Mouse (Mus musculus) liver, postnatal 0 days (tissue): ENCODE results near the gene Vps26a. TPM values are rescaled to one million over a fixed set of nuclear protein-coding genes. Genes with fewer than 3 reads are reported as not detected.

ENCODE experiments used
- ATAC-seq: fragments of 200-750 bp; cut with Nextera tagmentation; 2 replicates; pipeline ENCODE4 v1.8.0; 2017; ENCODE audit warnings: mild to moderate bottlenecking, moderate library complexity
- DNase-seq: peaks from one replicate; pipeline ENCODE4 v3.0.0-alpha.2; 2016
- H3K27ac ChIP-seq: fragments of 300-500 bp; sonication (generic); 2 replicates; pipeline ENCODE4 v1.5.1; 2014; ENCODE audit warnings: antibody characterized with exemption, moderate library complexity, mild to moderate bottlenecking, low read depth
- H3K27me3 ChIP-seq: fragments of 300-500 bp; sonication (generic); 2 replicates; pipeline ENCODE4 v1.6.1; 2014; ENCODE audit warnings: low read length, control low read depth, mixed read lengths; ENCODE audit not compliant: insufficient read depth
- H3K36me3 ChIP-seq: fragments of 300-500 bp; sonication (generic); replicated peaks from 2 replicates; pipeline ENCODE4 v1.6.1; 2014; ENCODE audit warnings: mild to moderate bottlenecking, control low read depth, low read length, moderate library complexity, mixed read lengths; ENCODE audit not compliant: insufficient read depth
- H3K4me1 ChIP-seq: fragments of 300-500 bp; sonication (generic); 2 replicates; pipeline ENCODE4 v1.6.1; 2014; ENCODE audit warnings: antibody characterized with exemption, mild to moderate bottlenecking, control low read depth; ENCODE audit not compliant: insufficient read depth
- H3K4me2 ChIP-seq: fragments of 300-500 bp; sonication (generic); 2 replicates; pipeline ENCODE4 v1.6.1; 2014; ENCODE audit warnings: low read depth, mild to moderate bottlenecking, low read length, moderate library complexity, mixed read lengths
- H3K4me3 ChIP-seq: fragments of 300-500 bp; sonication (generic); 2 replicates; pipeline ENCODE4 v1.5.1; 2014; ENCODE audit warnings: low read depth, low read length
- H3K9ac ChIP-seq: fragments of 300-500 bp; sonication (generic); replicated peaks from 2 replicates; pipeline ENCODE4 v1.6.1; 2014; ENCODE audit warnings: mild to moderate bottlenecking, moderate library complexity
- H3K9me3 ChIP-seq: fragments of 300-500 bp; sonication (generic); 2 replicates; pipeline ENCODE4 v1.6.1; 2016; ENCODE audit warnings: mild to moderate bottlenecking, control low read depth, low read length, mixed read lengths
- CTCF ChIP-seq: sonication (generic); IDR thresholded peaks from 2 replicates; pipeline ENCODE4 v1.5.1; 2016; ENCODE audit warnings: antibody characterized with exemption, low read depth
- EP300 ChIP-seq: IDR thresholded peaks from 2 replicates; pipeline ENCODE4 v1.6.1; 2016; ENCODE audit warnings: antibody characterized with exemption, low read depth, mild to moderate bottlenecking
- WGBS: fragments of 180-500 bp; shearing (Covaris S2); extraction: QIAGEN DNeasy Blood & Tissue Kit; methylation state at CpG from one replicate; pipeline ENCODE4 v1.1.7; 2014; ENCODE audit not compliant: insufficient replicate concordance; 5-methylcytosine and 5-hydroxymethylcytosine counted together
- polyA plus RNA-seq: library from polyadenylated mRNA; unstranded; fragments of >200 nt; fragmentation: Nextera tagmentation; extraction: Ambion mirVana; gene quantifications from 2 replicates; pipeline ENCODE4 v1.2.1, GENCODE M21; 2015

Gene Vps26a
- polyA plus RNA-seq, 1 experiment from 2014 or later, result 33.8 TPM

DNA sequence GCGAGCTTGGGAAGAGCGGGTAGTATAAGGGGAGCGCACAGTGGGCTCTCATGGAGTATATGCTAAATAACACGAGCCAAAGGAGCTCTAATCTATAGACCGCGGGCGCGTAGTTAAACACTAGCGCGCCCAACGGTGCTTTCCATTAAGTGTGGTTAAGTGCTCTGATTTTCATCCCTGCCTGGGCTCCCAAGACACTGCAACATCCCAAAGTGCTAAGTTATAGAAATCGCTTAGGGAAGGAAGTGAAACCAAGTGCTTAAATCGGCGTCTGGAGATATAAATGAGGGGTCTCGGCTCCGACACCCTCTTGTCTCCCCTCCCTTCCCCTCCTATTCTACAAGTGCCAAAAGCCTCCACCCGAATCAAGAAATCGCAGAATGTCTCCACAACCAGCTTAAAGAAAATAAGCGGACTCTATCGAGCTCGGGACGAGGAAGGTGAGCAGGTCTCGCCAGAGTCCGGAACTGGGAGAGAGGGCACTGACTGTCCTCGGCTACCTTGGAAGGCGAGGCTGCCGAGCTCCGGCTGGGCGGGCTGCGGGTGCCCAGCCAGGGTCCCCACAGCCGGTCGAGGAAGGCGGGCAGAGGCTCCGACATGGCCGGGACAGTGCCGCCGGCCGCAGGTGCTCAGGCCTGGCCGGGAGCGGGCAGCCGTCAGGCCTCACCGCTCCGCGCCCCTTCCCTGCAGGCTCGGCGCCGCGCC is 575 bp downstream of the Vps26a start:
- TF ChIP-seq EP300 (no peak), CTCF (no peak)
- Histone ChIP-seq H3K4me3 (peak overlapping the region; percentile 99), H3K9ac (peak overlapping the region; percentile 98), H3K27me3 (no peaks in the 10 kb centered on the region), H3K36me3 (no peaks in the 10 kb centered on the region), H3K4me1 (peaks cover 24% of the 10 kb centered on the region), H3K9me3 (no peaks in the 10 kb centered on the region), H3K4me2 (peak overlapping the region; percentile 93), H3K27ac (peak overlapping the region; percentile 98)
- DNase-seq (no peak), ATAC-seq (peak; percentile 61)
- WGBS, result under 1% methylated on average over 43 of the region's 48 CpGs

DNA sequence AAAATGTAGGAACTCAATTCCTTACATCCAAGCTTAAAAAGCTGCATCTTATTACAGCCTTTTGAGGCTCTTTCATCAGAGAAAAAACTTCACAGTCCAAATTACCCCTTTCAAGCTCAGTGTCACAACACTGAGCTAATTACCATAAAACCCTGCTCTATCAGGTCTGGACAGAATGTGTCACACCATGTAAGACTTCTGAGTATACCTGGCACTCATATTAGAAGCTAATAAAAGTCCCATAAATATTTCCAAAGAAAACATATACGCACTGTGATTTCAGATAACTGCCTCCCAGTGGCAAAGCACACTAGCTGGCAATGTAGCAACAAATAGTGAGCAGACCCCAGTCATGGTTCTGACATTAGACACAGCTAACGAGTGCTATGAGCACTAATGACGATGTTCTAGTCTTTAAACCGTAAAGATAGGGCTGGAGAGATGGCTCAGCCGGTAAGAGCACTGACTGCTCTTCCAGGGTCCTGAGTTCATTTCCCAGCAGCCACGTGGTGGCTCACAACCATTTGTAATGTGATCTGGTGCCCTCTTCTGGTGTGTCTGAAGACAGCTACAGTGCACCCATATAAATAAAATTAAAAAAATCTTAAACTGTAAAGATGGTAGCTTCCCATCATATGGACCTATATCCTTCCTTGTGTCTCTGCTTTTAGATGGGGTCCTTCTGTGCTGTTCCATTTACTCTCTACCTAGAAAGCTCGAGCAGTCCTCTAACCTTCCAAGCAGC is 5.3 kb downstream of the Vps26a start:
- Histone ChIP-seq H3K4me1 (peaks cover 15% of the 10 kb centered on the region), H3K36me3 (peaks cover 6% of the 10 kb centered on the region), H3K4me2 (no peak overlapping the region), H3K27ac (no peak overlapping the region), H3K9ac (no peak overlapping the region), H3K27me3 (no peaks in the 10 kb centered on the region), H3K4me3 (no peak overlapping the region), H3K9me3 (no peaks in the 10 kb centered on the region)
- no peak for DNase-seq
- TF ChIP-seq CTCF (no peak), EP300 (no peak)
- WGBS, result 72% methylated on average over 7 of the region's 7 CpGs
- ATAC-seq, result no peak

DNA sequence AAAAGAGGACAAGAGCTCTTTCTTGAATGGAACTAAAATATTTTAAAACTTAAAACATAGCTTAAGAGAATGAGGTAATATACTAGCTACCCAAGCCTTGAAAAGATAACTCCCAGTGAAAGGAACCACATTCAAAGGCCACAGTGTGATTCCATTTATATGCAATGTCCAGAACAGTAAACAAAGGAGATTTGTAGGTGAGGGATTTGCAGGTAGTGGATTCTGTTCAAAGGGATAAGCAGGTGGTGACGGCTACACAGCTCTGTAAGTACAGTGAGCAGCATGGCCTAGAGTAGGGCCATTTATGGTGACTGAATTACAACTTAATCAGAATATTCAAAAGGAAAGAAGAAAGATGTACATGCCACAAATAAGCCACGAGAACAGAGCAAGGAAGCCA is 9.6 kb downstream of the Vps26a start:
- no peak overlapping the region for H3K27ac ChIP-seq
- DNase-seq (no peak), ATAC-seq (no peak)
- no peak overlapping the region for H3K4me3 ChIP-seq
- WGBS, result 62% methylated on average over 2 of the region's 2 CpGs
- no peak for TF ChIP-seq CTCF
- no peak for TF ChIP-seq EP300
- no peak overlapping the region for H3K9ac ChIP-seq
- no peaks in the 10 kb centered on the region; the same call in 1 of the 2 replicates for H3K4me1 ChIP-seq
- peaks cover 9% of the 10 kb centered on the region for H3K36me3 ChIP-seq
- H3K9me3 ChIP-seq, result no peaks in the 10 kb centered on the region
- H3K4me2 ChIP-seq, result no peak overlapping the region
- H3K27me3 ChIP-seq, result no peaks in the 10 kb centered on the region

DNA sequence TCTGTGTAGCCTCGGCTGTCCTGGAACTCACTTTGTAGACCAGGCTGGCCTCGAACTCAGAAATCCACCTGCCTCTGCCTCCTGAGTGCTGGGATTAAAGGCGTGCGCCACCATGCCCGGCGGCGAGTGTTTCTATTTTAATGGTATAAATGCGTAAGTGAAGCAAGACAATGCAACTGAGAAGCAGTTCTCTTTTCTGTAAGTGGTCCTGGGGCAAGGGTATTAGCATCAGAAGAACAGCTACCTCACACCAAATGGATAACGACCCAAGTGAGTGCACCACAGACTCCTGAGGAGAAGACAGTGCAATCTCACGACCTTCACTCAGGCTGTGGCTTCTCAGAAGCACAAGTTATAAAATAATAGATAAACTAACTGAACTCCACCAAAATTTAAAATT is 11.7 kb downstream of the Vps26a start:
- TF ChIP-seq EP300 (no peak), CTCF (no peak)
- H3K4me1 ChIP-seq, result no peaks in the 10 kb centered on the region; the same call in 1 of the 2 replicates
- no peaks in the 10 kb centered on the region for H3K9me3 ChIP-seq
- H3K36me3 ChIP-seq, result peaks cover 9% of the 10 kb centered on the region
- ATAC-seq, result no peak
- no peak for DNase-seq
- 92% methylated on average over 10 of the region's 10 CpGs for WGBS
- no peak overlapping the region for H3K27ac ChIP-seq
- H3K4me2 ChIP-seq, result no peak overlapping the region
- H3K27me3 ChIP-seq, result no peaks in the 10 kb centered on the region
- no peak overlapping the region for H3K9ac ChIP-seq
- no peak overlapping the region for H3K4me3 ChIP-seq

DNA sequence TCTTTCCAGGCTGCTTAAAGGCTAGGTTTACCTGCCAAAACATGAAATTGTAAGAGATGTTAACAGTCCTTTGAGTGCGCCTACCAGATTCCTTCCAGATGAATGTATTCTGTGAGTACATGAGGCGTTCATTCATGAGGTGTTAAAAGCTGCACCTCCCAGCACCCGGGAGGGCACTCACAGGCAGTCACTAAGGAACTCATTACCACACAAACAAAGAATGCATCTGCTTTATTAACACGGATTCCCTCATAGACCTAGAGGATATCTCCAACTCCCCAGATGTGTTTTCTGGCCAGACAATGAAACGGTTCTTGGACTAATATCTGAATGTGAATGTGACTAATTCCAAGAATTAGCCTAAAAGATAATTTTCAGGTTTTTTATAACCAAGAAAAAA is 15.5 kb downstream of the Vps26a start:
- WGBS, result 66% methylated on average over 5 of the region's 5 CpGs
- Histone ChIP-seq H3K4me2 (no peak overlapping the region), H3K4me3 (no peak overlapping the region), H3K36me3 (peaks cover 25% of the 10 kb centered on the region), H3K27ac (no peak overlapping the region), H3K9ac (no peak overlapping the region), H3K9me3 (no peaks in the 10 kb centered on the region), H3K27me3 (no peaks in the 10 kb centered on the region), H3K4me1 (no peaks in the 10 kb centered on the region)
- ATAC-seq (no peak), DNase-seq (no peak)
- TF ChIP-seq CTCF, result no peak
- no peak for TF ChIP-seq EP300

DNA sequence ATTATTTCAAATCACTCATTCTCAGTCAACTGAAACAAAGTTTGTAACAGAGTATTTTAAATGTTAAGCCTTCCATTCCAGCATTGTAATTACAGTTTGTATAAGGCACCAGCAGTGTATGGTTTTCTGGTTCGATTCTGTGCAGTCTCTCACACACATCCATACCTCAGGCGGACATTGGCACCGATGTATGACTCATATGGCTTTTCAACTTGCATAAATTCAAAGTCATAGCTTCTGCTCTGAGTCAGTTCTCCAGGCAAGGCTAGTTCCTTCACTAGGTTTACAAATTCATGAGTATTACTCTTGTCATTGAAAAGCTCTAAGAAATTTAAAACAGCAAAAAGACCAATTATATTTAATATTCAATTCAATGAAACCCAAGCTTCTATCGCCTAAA is 16.9 kb downstream of the Vps26a start:
- TF ChIP-seq EP300 (no peak), CTCF (no peak)
- H3K4me1 ChIP-seq, result no peaks in the 10 kb centered on the region
- no peak for DNase-seq
- 85% methylated on average over 4 of the region's 4 CpGs for WGBS
- peaks cover 25% of the 10 kb centered on the region for H3K36me3 ChIP-seq
- ATAC-seq, result no peak
- no peaks in the 10 kb centered on the region for H3K9me3 ChIP-seq
- H3K9ac ChIP-seq, result no peak overlapping the region
- no peak overlapping the region for H3K4me2 ChIP-seq
- H3K4me3 ChIP-seq, result no peak overlapping the region
- H3K27ac ChIP-seq, result no peak overlapping the region
- H3K27me3 ChIP-seq, result no peaks in the 10 kb centered on the region
